Mouse (Mus musculus) stomach, postnatal 0 days (tissue): Measurements from ENCODE around the gene Trappc12.

Experiments
- CTCF ChIP-seq: IDR thresholded peaks from 2 replicates; pipeline ENCODE4 v1.5.1; 2016; ENCODE audit warnings: antibody characterized with exemption, low read depth, mild to moderate bottlenecking, moderate library complexity
- EP300 ChIP-seq: optimal IDR thresholded peaks from 2 replicates; pipeline ENCODE3; 2016; ENCODE audit warnings: antibody characterized with exemption

DNA sequence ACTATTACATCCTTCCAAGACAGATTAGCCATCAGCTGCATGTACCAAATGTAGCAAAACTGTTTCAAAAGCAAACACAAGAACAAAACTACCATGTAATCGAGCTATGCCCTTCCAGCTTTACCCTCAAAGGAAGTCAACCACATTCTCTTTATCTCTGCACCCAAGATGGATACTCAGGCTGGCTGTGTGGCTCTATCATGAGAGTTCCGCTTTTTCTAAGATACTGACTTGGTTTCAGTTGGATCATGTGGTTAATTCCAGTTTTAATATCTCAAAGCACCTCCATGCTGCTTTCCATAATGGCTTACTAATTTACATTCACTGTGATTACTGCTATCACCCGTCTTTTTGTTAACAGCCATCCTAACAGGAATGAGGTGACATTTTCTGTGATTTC is 6.9 kb downstream of the Trappc12 start:
- TF ChIP-seq CTCF: no peak
- no peak for TF ChIP-seq EP300
